Mouse (Mus musculus) embryonic stem cell, embryonic (primary cell): ENCODE data around the gene Pcif1.

Source experiments
- CTCF ChIA-PET, 4 experiments: fragments of 300-600 bp in 2 of 4; fragments of 350-600 bp in 2 of 4; sonication (Branson Sonifier 250); formaldehyde crosslinking; loops; one replicate each; lab custom pipeline; 2022; ENCODE audit warnings: inconsistent platforms in 2 of 4; lab: Charles Lee
- POLR2A ChIA-PET, 4 experiments: fragments of 300-600 bp in 2 of 4; fragments of 350-600 bp in 2 of 4; sonication (Branson Sonifier 250); formaldehyde crosslinking; loops; one replicate each; lab custom pipeline; 2022; ENCODE audit warnings: antibody characterized with exemption in 4 of 4, inconsistent platforms in 1 of 4; lab: Charles Lee

Gene Pcif1

GRCm38 (mm10) chr2:164859155-164859554 is 19.9 kb upstream of the Pcif1 start:
- POLR2A ChIA-PET, result interaction anchor here (0.6 to 24.3 kb wide), 38 partner anchors 8 to 1074 kb away, joined by 3 to 527 read pairs (median 4); partner anchors contain the start of genes Zswim1 (in 3 of the 4), Acot8 (in 2 of the 4), Ctsa (in 2 of the 4) and Neurl2 (in 2 of the 4)

GRCm38 (mm10) chr2:164859640-164860432 is 19.3 kb upstream of the Pcif1 start:
- CTCF ChIA-PET, result interaction anchor here (0.5 to 6.2 kb wide), 16 partner anchors 8 to 109 kb away, joined by 3 to 88 read pairs (median 4); partner anchors contain the start of gene Slc12a5 (in 1 of the 4)
- POLR2A ChIA-PET, result interaction anchor here (0.6 to 24.3 kb wide), 43 partner anchors 8 to 1074 kb away, joined by 3 to 527 read pairs (median 4); partner anchors contain the start of genes Ctsa (in 3 of the 4), Zswim1 (in 3 of the 4), Acot8 (in 2 of the 4) and Neurl2 (in 2 of the 4)

More at GRCm38 (mm10) chr2:164859155-164859554, 19.9 kb upstream of the Pcif1 start:
- CTCF ChIA-PET, result interaction anchor here (0.6 to 6.2 kb wide), 11 partner anchors 9 to 109 kb away, joined by 3 to 88 read pairs (median 3); partner anchors contain the start of gene Slc12a5 (in 1 of the 4)

- ChIA-PET POLR2A (interaction anchor here in 3 of 4 experiments (0.7 to 24.3 kb wide), 21 partner anchors 9 to 563 kb away, joined by 3 to 527 read pairs (median 7); partner anchors contain the start of genes Acot8 (in 2 of the 3), Neurl2 (in 2 of the 3), Pcif1 (in 2 of the 3) and Zswim1 (in 2 of the 3)), CTCF (interaction anchor here in 3 of 4 experiments (1.0 to 1.5 kb wide), 3 partner anchors 11 to 43 kb away, joined by 3 to 5 read pairs (median 4); no protein-coding TSS in a partner anchor)
These were observed 18.0 kb upstream of the Pcif1 start for GRCm38 (mm10) chr2:164861094-164861493.

- ChIA-PET CTCF (interaction anchor here in 3 of 4 experiments (0.7 to 1.3 kb wide), 5 partner anchors 9 to 1199 kb away, joined by 3 to 6 read pairs (median 3); no protein-coding TSS in a partner anchor), POLR2A (interaction anchor here in 3 of 4 experiments (0.6 to 24.3 kb wide), 26 partner anchors 8 to 1925 kb away, joined by 3 to 527 read pairs (median 6); partner anchors contain the start of genes Acot8 (in 2 of the 3), Neurl2 (in 2 of the 3), Pcif1 (in 2 of the 3) and Zswim1 (in 2 of the 3))
These were observed 16.8 kb upstream of the Pcif1 start for GRCm38 (mm10) chr2:164862179-164862861.

GRCm38 (mm10) chr2:164863411-164863810 is 15.7 kb upstream of the Pcif1 start:
- CTCF ChIA-PET, result interaction anchor here in 2 of 4 experiments (0.6 kb wide), 2 partner anchors 76 to 105 kb away, joined by 3 to 5 read pairs; no protein-coding TSS in a partner anchor
- POLR2A ChIA-PET, result interaction anchor here in 3 of 4 experiments (0.6 to 24.3 kb wide), 8 partner anchors 9 to 219 kb away, joined by 4 to 527 read pairs (median 8); partner anchors contain the start of genes Neurl2 (in 2 of the 3), Ctsa (in 1 of the 3), Pcif1 (in 1 of the 3) and Zswim1 (in 1 of the 3)

- ChIA-PET POLR2A (interaction anchor here in 3 of 4 experiments (0.7 to 17.8 kb wide), 17 partner anchors 6 to 93 kb away, joined by 3 to 347 read pairs (median 5); partner anchors contain the start of genes Pcif1 (in 3 of the 3), Acot8 (in 2 of the 3), Zswim1 (in 2 of the 3) and Ctsa (in 1 of the 3)), CTCF (interaction anchor here in 3 of 4 experiments (0.5 to 1.7 kb wide), 3 partner anchors 13 to 71 kb away, joined by 3 to 8 read pairs (median 6); no protein-coding TSS in a partner anchor)
These were observed 14.5 kb upstream of the Pcif1 start for GRCm38 (mm10) chr2:164864593-164864992.

GRCm38 (mm10) chr2:164866741-164867551 is 12.2 kb upstream of the Pcif1 start:
- CTCF ChIA-PET, result interaction anchor here (0.6 to 6.8 kb wide), 73 partner anchors 10 to 695 kb away, joined by 3 to 88 read pairs (median 5); partner anchors contain the start of genes Ctsa (in 2 of the 4), Pcif1 (in 2 of the 4), Pltp (in 2 of the 4) and Snx21 (in 2 of the 4)
- POLR2A ChIA-PET, result interaction anchor here (0.6 to 17.8 kb wide), 82 partner anchors 8 to 1217 kb away, joined by 3 to 347 read pairs (median 5); partner anchors contain the start of genes Pcif1 (in 4 of the 4), Acot8 (in 3 of the 4), Ctsa (in 3 of the 4) and Pltp (in 3 of the 4)

- ChIA-PET CTCF (interaction anchor here (0.5 to 6.8 kb wide), 72 partner anchors 8 to 1022 kb away, joined by 3 to 88 read pairs (median 5); partner anchors contain the start of genes Ctsa (in 2 of the 4), Pcif1 (in 2 of the 4), Pltp (in 2 of the 4) and Snx21 (in 2 of the 4)), POLR2A (interaction anchor here (0.6 to 17.8 kb wide), 66 partner anchors 9 to 429 kb away, joined by 3 to 347 read pairs (median 6); partner anchors contain the start of genes Pcif1 (in 4 of the 4), Acot8 (in 3 of the 4), Ctsa (in 3 of the 4) and Pltp (in 3 of the 4))
These were observed 11.5 kb upstream of the Pcif1 start for GRCm38 (mm10) chr2:164867566-164867965.

- CTCF ChIA-PET, result interaction anchor here (1.0 to 6.8 kb wide), 23 partner anchors 8 to 89 kb away, joined by 3 to 88 read pairs (median 8); partner anchors contain the start of genes Pltp (in 2 of the 4), Zswim1 (in 2 of the 4), Pcif1 (in 1 of the 4) and Zfp335 (in 1 of the 4)
- POLR2A ChIA-PET, result interaction anchor here in 3 of 4 experiments (0.6 to 17.8 kb wide), 33 partner anchors 8 to 96 kb away, joined by 3 to 347 read pairs (median 10); partner anchors contain the start of genes Pltp (in 3 of the 3), Ctsa (in 2 of the 3), Pcif1 (in 2 of the 3) and Zswim1 (in 2 of the 3)
These were observed 10.6 kb upstream of the Pcif1 start for GRCm38 (mm10) chr2:164868491-164868890.

GRCm38 (mm10) chr2:164871602-164872303 is 7.4 kb upstream of the Pcif1 start:
- POLR2A ChIA-PET, result interaction anchor here in 2 of 4 experiments (0.9 to 17.8 kb wide), 10 partner anchors 13 to 67 kb away, joined by 3 to 347 read pairs (median 14); partner anchors contain the start of genes Pltp (in 2 of the 2), Acot8 (in 1 of the 2), Zfp335 (in 1 of the 2) and Zswim1 (in 1 of the 2)
- CTCF ChIA-PET, result interaction anchor here in 3 of 4 experiments (0.6 to 6.8 kb wide), 18 partner anchors 8 to 1308 kb away, joined by 3 to 88 read pairs (median 4); partner anchors contain the start of genes Pltp (in 1 of the 3) and Snx21 (in 1 of the 3)

GRCm38 (mm10) chr2:164873621-164874020 is 5.5 kb upstream of the Pcif1 start:
- POLR2A ChIA-PET, result interaction anchor here in 3 of 4 experiments (0.5 to 17.8 kb wide), 41 partner anchors 7 to 147 kb away, joined by 3 to 347 read pairs (median 6); partner anchors contain the start of genes Acot8 (in 2 of the 3), Pltp (in 2 of the 3), Zswim1 (in 2 of the 3) and Zswim3 (in 2 of the 3)
- CTCF ChIA-PET, result interaction anchor here in 3 of 4 experiments (0.7 to 1.4 kb wide), 4 partner anchors 28 to 79 kb away, joined by 3 to 7 read pairs (median 6); no protein-coding TSS in a partner anchor

GRCm38 (mm10) chr2:164874239-164874769 is 4.8 kb upstream of the Pcif1 start:
- ChIA-PET POLR2A (interaction anchor here (0.5 to 17.8 kb wide), 57 partner anchors 8 to 114 kb away, joined by 3 to 347 read pairs (median 4); partner anchors contain the start of genes Pltp (in 3 of the 4), Acot8 (in 2 of the 4), Ctsa (in 2 of the 4) and Neurl2 (in 2 of the 4)), CTCF (interaction anchor here in 3 of 4 experiments (0.5 to 5.2 kb wide), 12 partner anchors 8 to 88 kb away, joined by 3 to 48 read pairs (median 4); partner anchors contain the start of gene Ctsa (in 1 of the 3))

- POLR2A ChIA-PET, result interaction anchor here (1.0 to 17.8 kb wide), 29 partner anchors 9 to 117 kb away, joined by 4 to 347 read pairs (median 18); partner anchors contain the start of genes Acot8 (in 2 of the 4), Ctsa (in 2 of the 4), Neurl2 (in 2 of the 4) and Pltp (in 2 of the 4)
- CTCF ChIA-PET, result interaction anchor here in 3 of 4 experiments (1.1 to 5.2 kb wide), 8 partner anchors 8 to 83 kb away, joined by 3 to 48 read pairs (median 5); no protein-coding TSS in a partner anchor
These were observed 3.5 kb upstream of the Pcif1 start for GRCm38 (mm10) chr2:164875648-164876047.
